Mouse (Mus musculus) midbrain, embryonic 12.5 days (tissue): Measurements from ENCODE around the gene Gm20388. TPM values are rescaled to one million over a fixed set of nuclear protein-coding genes. Genes with fewer than 3 reads are reported as not detected.
"Not testable (repeated sequence)": the region's sequence is repeated elsewhere in the genome, so short reads cannot be mapped to it uniquely, and the experiment has no call there.

Source experiments
- ATAC-seq: fragments of 200-750 bp; cut with Nextera tagmentation; 2 replicates; pipeline ENCODE4 v1.8.0; 2017; ENCODE audit warnings: low read depth, moderate TSS enrichment, moderate library complexity; ENCODE audit not compliant: low FRiP score
- H3K27ac ChIP-seq: fragments of 300-500 bp; sonication (generic); replicated peaks from 2 replicates; pipeline ENCODE4 v1.5.1; 2016; ENCODE audit warnings: mild to moderate bottlenecking
- H3K27me3 ChIP-seq: fragments of 300-500 bp; sonication (generic); 2 replicates; pipeline ENCODE4 v1.6.1; 2016; ENCODE audit warnings: mild to moderate bottlenecking
- H3K36me3 ChIP-seq: fragments of 300-500 bp; sonication (generic); 2 replicates; pipeline ENCODE4 v1.6.1; 2016
- H3K4me1 ChIP-seq: fragments of 300-500 bp; sonication (generic); 2 replicates; pipeline ENCODE4 v1.6.1; 2016
- H3K4me2 ChIP-seq: fragments of 300-500 bp; sonication (generic); replicated peaks from 2 replicates; pipeline ENCODE4 v1.6.1; 2016; ENCODE audit warnings: mild to moderate bottlenecking, moderate library complexity
- H3K4me3 ChIP-seq: fragments of 300-500 bp; sonication (generic); 2 replicates; pipeline ENCODE4 v1.5.1; 2016; ENCODE audit warnings: mild to moderate bottlenecking
- H3K9ac ChIP-seq: fragments of 300-500 bp; sonication (generic); replicated peaks from 2 replicates; pipeline ENCODE4 v1.6.1; 2016; ENCODE audit warnings: mild to moderate bottlenecking, moderate library complexity
- H3K9me3 ChIP-seq: fragments of 300-500 bp; sonication (generic); 2 replicates; pipeline ENCODE4 v1.6.1; 2016; ENCODE audit warnings: mild to moderate bottlenecking
- WGBS: fragments of 180-500 bp; shearing (Covaris S2); methylation state at CpG from one replicate; pipeline ENCODE4 v1.1.7; 2016; 5-methylcytosine and 5-hydroxymethylcytosine counted together
- polyA plus RNA-seq: library from polyadenylated mRNA; unstranded; fragments of >200 nt; fragmentation: Nextera tagmentation; extraction: Ambion mirVana; gene quantifications from 2 replicates; pipeline ENCODE4 v1.2.1, GENCODE M21; 2016

Gene Gm20388
- polyA plus RNA-seq, 1 experiment from 2014 or later, result not detected

DNA sequence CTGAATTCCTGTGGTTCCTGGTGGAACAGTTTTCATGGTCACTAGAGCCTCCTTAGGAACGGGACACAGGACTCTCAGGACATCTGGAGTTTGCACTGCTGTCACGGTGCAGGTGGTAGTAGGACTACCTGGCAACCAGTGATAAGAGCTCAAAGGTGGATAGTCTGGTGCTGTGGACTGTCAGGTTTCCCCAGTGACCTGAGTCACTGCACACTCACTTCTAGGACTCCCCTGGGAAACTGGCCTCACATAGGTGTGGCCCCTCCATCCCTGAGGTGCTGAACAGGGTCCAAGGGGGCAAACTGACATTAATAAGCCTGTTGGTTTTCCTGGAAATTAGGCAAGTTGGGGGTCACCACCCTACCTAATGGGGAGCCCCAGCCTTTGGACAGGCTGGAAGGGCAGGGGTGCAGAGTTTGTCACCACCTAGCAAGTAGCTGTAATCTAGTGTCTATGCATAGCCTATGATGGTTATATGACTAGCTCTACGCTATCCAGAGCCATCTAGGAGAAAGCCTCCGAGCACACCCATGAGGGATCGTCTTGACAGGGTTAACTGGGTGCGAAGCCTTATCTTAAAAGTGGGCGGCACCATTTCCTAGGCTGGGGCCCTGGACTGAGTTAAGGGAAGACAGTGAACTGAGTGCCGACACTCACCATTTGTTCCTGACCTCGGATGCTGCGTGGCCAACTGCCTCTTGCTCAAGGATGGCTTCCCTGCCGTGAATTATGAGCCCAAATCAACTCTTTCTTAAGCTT, 769.2 kb downstream of the Gm20388 start:
- H3K4me1 ChIP-seq, result no peaks in the 10 kb centered on the region
- H3K36me3 ChIP-seq, result 0 out of 2 replicates have a peak, but pooled peaks cover 7% of the 10 kb centered on the region
- no peak overlapping the region for H3K4me2 ChIP-seq
- no peak overlapping the region for H3K27ac ChIP-seq
- no peak for ATAC-seq
- H3K9me3 ChIP-seq, result no peaks in the 10 kb centered on the region
- H3K27me3 ChIP-seq, result peaks cover 6% of the 10 kb centered on the region; the same call in 1 of the 2 replicates
- WGBS, result 81% methylated on average over 11 of the region's 11 CpGs
- H3K4me3 ChIP-seq, result no peak overlapping the region
- no peak overlapping the region for H3K9ac ChIP-seq

DNA sequence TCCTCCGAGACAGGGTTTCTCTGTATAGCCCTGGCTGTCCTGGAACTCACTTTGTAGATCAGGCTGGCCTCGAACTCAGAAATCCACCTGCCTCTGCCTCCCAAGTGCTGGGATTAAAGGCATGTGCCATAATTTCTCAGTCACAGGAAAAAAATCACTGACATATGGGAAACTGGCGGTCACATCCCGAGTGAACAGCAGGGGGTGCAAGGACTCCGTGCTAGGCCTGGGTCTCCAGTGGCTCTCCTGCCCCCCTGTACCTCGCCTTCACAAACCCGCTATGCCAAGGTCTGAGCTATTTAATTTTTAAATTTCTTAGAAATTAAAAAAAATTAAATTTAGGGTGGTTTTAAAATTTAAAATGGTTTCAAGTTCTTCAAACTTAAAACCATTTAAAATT, 769.8 kb downstream of the Gm20388 start:
- H3K9ac ChIP-seq, H3K4me1 ChIP-seq, H3K27me3 ChIP-seq, H3K36me3 ChIP-seq, H3K4me3 ChIP-seq, H3K9me3 ChIP-seq, H3K27ac ChIP-seq, H3K4me2 ChIP-seq: not testable (repeated sequence)
- ATAC-seq, result 0 out of 2 replicates have a peak, but pooled peaks have one; percentile 44
- WGBS, result 70% methylated on average over 7 of the region's 7 CpGs

DNA sequence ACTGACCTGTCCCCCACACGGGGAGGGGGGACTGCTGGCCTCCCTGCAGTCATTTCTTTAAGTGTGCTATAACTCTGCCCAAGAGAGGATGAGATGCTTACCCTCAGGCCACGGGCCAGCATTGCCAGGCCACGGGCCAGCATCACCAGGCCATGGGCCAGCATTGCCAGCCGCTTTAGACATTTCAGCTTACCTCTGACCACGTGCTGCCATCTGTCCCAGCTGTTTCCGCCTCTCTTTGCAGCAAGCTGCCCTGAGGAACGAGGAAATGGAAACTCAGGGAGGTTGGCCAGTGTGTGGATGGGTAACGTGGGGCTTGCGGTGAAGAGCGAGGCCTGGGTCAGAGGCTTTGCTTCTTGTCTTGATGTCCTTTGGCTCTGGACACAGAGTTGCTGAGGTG, 770.5 kb downstream of the Gm20388 start:
- no peak for ATAC-seq
- Histone ChIP-seq H3K9me3 (no peaks in the 10 kb centered on the region), H3K27ac (no peak overlapping the region), H3K27me3 (peaks cover 6% of the 10 kb centered on the region; the same call in 1 of the 2 replicates), H3K9ac (no peak overlapping the region), H3K4me2 (no peak overlapping the region), H3K4me1 (no peaks in the 10 kb centered on the region), H3K4me3 (no peak overlapping the region), H3K36me3 (no peaks in the 10 kb centered on the region)
- 83% methylated on average over 10 of the region's 10 CpGs for WGBS

DNA sequence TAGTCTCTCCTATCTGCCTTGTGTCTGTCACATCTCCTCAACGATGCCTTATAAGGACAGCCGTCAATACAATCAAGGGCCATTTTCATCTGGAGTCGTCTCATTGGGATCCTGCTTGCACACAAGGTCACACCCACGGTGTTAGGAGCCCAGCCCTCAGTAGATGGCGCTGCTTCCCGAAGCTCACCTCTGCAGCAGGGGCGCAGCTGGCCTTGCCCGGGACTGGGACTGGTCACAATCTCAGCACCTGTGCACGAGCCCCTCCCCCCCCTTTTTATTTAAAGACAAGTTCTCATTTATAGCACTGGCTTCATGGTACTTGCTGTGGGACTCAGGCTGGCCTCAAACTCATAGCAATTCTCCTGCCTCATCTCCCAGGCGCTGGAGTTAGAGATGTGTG, 773.0 kb downstream of the Gm20388 start:
- no peak overlapping the region for H3K27ac ChIP-seq
- no peak overlapping the region for H3K9ac ChIP-seq
- no peaks in the 10 kb centered on the region for H3K36me3 ChIP-seq
- H3K4me1 ChIP-seq, result no peaks in the 10 kb centered on the region
- H3K27me3 ChIP-seq, result peaks cover 10% of the 10 kb centered on the region; the same call in 1 of the 2 replicates
- no peak overlapping the region for H3K4me2 ChIP-seq
- no peak for ATAC-seq
- WGBS, result 16% methylated on average over 10 of the region's 10 CpGs
- no peak overlapping the region for H3K4me3 ChIP-seq
- no peaks in the 10 kb centered on the region for H3K9me3 ChIP-seq

DNA sequence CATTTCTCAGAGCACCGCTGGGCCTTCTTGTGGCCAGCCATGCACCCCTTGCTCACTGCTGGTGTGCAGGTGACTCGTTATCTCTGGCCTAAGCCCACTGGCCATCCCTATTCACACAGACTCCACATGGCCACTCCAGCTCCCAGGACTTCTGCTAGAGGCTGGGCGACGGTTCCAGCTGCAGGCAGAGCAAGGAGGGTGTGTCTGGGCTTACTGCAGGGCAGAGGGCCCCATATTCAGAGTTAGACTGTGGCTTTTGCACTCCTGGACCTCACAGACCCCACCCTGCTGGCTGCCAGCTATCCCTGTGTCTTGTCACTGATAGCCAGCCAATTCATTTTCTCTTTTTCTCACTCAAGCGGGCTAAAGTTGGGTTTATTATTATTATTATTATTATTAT, 773.4 kb downstream of the Gm20388 start:
- H3K27ac ChIP-seq, result no peak overlapping the region
- peaks cover 10% of the 10 kb centered on the region; the same call in 1 of the 2 replicates for H3K27me3 ChIP-seq
- H3K9ac ChIP-seq, result no peak overlapping the region
- no peak for ATAC-seq
- WGBS, result 51% methylated on average over 5 of the region's 5 CpGs
- H3K36me3 ChIP-seq, result no peaks in the 10 kb centered on the region
- H3K4me2 ChIP-seq, result no peak overlapping the region
- H3K4me1 ChIP-seq, result no peaks in the 10 kb centered on the region
- no peak overlapping the region for H3K4me3 ChIP-seq
- no peaks in the 10 kb centered on the region for H3K9me3 ChIP-seq

DNA sequence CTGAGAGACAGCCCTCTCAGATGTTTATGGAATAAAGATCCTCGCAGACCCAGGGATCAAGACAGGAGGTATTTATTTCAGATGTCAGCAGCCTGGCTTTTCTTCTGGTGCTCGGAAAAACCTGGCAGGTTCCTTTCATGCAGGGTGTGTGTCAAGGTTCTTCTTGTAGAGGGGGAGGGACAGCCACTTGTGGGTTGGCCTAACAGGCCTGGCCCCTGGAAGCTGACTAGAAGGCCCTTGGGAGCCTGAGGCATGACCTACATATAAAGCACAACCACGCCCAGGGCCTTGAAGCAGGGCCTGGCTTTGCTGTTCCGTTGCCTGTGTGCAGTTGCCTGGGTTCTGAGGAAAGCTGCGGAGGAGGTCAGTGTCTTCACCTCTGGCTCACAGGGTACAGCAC, 774.5 kb downstream of the Gm20388 start:
- H3K27me3 ChIP-seq, result peaks cover 10% of the 10 kb centered on the region; the same call in 1 of the 2 replicates
- no peaks in the 10 kb centered on the region for H3K36me3 ChIP-seq
- no peak overlapping the region for H3K9ac ChIP-seq
- ATAC-seq, result no peak
- H3K4me1 ChIP-seq, result no peaks in the 10 kb centered on the region
- no peak overlapping the region for H3K27ac ChIP-seq
- 75% methylated on average over 5 of the region's 5 CpGs for WGBS
- H3K4me3 ChIP-seq, result no peak overlapping the region
- H3K4me2 ChIP-seq, result no peak overlapping the region
- H3K9me3 ChIP-seq, result no peaks in the 10 kb centered on the region

DNA sequence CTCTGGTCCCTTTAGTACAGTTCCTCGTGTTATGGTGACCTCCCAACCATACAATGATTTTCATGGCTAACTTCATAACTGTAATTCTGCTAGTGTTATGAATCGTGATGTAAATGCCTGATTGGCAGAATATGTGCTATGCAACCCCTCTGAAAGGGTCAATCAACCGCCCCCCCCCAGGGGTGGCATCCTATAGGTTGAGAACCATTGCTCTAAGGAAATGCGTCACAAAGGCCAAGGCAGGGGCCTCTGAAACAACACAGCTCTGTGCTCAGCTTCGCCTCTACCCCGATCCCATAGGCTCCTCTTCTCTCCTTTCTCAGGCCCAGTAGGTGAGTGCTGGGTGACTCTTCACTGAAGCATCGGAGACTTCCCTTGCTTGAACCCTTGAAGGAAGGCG, 775.0 kb downstream of the Gm20388 start:
- Histone ChIP-seq H3K9me3 (no peaks in the 10 kb centered on the region), H3K4me1 (no peaks in the 10 kb centered on the region), H3K4me3 (no peak overlapping the region), H3K27ac (no peak overlapping the region), H3K4me2 (no peak overlapping the region), H3K36me3 (no peaks in the 10 kb centered on the region), H3K27me3 (peaks cover 10% of the 10 kb centered on the region; the same call in 1 of the 2 replicates), H3K9ac (no peak overlapping the region)
- 82% methylated on average over 8 of the region's 8 CpGs for WGBS
- no peak for ATAC-seq

DNA sequence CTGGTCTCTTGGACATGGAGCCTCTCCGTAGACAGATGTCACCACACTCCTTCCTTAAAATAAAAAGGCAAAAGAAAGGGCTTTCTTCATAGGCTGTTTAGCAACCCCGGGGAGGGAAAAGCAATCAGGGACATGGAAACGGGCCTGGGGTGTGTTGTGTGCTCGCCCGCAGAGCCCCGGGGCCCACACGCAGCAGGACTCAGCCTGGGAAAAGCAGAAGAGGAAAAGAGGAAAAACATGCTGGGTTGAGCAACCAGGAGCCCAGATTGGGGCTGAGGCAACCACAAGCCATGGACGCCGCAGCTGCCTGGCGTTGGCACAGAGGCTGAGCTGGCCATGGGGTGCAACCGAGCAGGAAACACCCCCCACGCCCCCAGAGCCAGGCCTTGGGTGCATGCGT, 775.4 kb downstream of the Gm20388 start:
- WGBS, result 83% methylated on average over 13 of the region's 13 CpGs
- peaks cover 10% of the 10 kb centered on the region; the same call in 1 of the 2 replicates for H3K27me3 ChIP-seq
- H3K4me2 ChIP-seq, result no peak overlapping the region
- no peak overlapping the region for H3K4me3 ChIP-seq
- no peaks in the 10 kb centered on the region for H3K9me3 ChIP-seq
- no peaks in the 10 kb centered on the region for H3K36me3 ChIP-seq
- H3K4me1 ChIP-seq, result no peaks in the 10 kb centered on the region
- no peak overlapping the region for H3K27ac ChIP-seq
- no peak overlapping the region for H3K9ac ChIP-seq
- ATAC-seq, result no peak

DNA sequence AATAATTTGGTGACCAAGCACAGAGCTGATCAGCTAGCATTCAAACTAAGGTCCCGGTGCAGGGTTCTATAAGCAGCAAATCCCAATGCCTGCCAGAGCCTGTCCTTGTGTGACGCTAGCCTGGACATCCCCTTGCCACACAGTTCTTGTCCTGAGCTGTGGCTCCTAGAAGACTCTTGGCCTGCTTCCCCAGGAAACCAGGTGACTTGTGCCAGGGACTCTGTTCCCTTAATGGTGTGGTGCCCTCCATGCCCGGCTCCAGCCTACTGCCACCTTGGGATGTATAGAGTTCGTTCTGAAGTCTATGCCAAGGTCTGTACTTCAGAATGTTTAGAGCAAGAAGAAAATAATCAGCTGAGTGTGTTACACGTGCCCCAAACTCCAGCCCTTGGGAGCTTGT, 775.9 kb downstream of the Gm20388 start:
- H3K27ac ChIP-seq, result no peak overlapping the region
- 83% methylated on average over 5 of the region's 5 CpGs for WGBS
- H3K36me3 ChIP-seq, result no peaks in the 10 kb centered on the region
- H3K9me3 ChIP-seq, result no peaks in the 10 kb centered on the region
- no peak overlapping the region for H3K9ac ChIP-seq
- H3K4me3 ChIP-seq, result no peak overlapping the region
- H3K4me2 ChIP-seq, result no peak overlapping the region
- H3K27me3 ChIP-seq, result peaks cover 10% of the 10 kb centered on the region; the same call in 1 of the 2 replicates
- H3K4me1 ChIP-seq, result no peaks in the 10 kb centered on the region
- ATAC-seq, result no peak

DNA sequence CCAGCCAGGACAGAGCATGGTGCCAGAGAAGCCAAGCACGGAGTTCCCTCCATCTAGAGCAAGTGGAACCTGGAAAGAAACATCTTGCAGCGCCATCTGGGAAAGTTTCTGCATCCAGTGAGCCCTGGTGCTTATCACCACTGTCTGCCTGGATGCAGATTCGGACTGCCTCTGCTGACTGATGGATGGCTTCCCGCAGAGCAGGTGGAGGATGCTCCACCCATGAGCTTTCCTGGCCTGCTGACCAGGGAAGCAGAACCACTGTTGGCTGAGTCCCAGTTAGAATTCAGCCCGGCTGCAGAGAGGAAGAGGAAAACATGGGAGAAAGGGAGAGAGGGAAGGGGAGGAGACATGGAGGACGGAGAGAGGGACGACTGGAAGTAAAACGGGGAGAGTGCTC, 777.1 kb downstream of the Gm20388 start:
- H3K9ac ChIP-seq, result no peak overlapping the region
- no peak overlapping the region for H3K4me3 ChIP-seq
- H3K4me1 ChIP-seq, result no peaks in the 10 kb centered on the region
- no peak overlapping the region for H3K27ac ChIP-seq
- no peak for ATAC-seq
- H3K4me2 ChIP-seq, result no peak overlapping the region
- H3K36me3 ChIP-seq, result no peaks in the 10 kb centered on the region
- H3K9me3 ChIP-seq, result no peaks in the 10 kb centered on the region
- WGBS, result 79% methylated on average over 8 of the region's 8 CpGs
- H3K27me3 ChIP-seq, result peaks cover 9% of the 10 kb centered on the region; the same call in 1 of the 2 replicates

DNA sequence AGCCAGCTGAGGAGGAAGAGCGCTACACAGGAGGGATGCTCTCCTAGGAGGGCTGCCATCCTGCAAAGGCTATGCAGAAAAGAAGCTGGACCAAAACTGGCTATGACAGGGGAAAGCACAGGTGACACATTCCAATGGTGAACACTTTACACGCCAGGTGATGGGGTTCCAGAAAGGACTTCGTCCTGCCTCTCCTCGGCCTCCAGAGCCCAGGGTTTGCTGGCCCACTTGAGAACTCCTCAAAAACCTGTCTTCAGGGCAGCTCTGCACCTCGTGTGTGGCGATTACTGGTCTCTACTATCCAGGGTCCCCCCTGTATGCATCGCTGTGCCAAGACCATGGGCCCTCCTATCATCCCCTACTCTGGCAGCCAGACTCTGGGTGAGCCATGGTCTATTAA, 777.9 kb downstream of the Gm20388 start:
- Histone ChIP-seq H3K27ac (no peak overlapping the region), H3K4me3 (no peak overlapping the region), H3K9me3 (no peaks in the 10 kb centered on the region), H3K4me1 (no peaks in the 10 kb centered on the region), H3K36me3 (no peaks in the 10 kb centered on the region), H3K9ac (no peak overlapping the region), H3K4me2 (no peak overlapping the region), H3K27me3 (peaks cover 4% of the 10 kb centered on the region; the same call in 1 of the 2 replicates)
- WGBS, result 83% methylated on average over 7 of the region's 7 CpGs
- ATAC-seq, result no peak

DNA sequence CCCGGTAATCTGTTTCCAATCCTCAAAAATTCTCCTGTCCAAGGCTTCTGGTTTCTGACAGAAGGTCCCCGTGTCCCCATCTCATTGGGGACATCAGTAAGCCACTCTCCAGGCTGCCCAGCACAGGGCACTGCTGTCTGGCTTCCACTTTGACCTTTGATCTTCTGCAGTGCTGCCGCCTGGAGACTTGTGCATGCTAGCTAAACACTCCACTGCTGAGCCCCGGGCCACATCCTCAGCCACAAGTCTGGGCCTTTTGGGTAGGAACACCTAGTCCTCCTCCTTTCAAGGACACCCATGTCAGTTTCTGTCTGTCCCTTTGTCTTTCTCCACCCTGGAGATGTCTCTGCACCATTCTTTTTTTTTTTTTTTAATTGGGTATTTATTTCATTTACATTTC, 782.3 kb downstream of the Gm20388 start:
- H3K4me2 ChIP-seq, result no peak overlapping the region
- H3K4me1 ChIP-seq, result no peaks in the 10 kb centered on the region
- 72% methylated on average over 4 of the region's 4 CpGs for WGBS
- H3K9me3 ChIP-seq, result no peaks in the 10 kb centered on the region
- no peaks in the 10 kb centered on the region for H3K27me3 ChIP-seq
- no peak overlapping the region for H3K9ac ChIP-seq
- H3K36me3 ChIP-seq, result no peaks in the 10 kb centered on the region
- ATAC-seq, result no peak
- H3K4me3 ChIP-seq, result no peak overlapping the region
- no peak overlapping the region for H3K27ac ChIP-seq
